Mouse (Mus musculus) intestine, postnatal 0 days (tissue): ENCODE results near the gene Rassf5. TPM values are rescaled to one million over a fixed set of nuclear protein-coding genes. Genes with fewer than 3 reads are reported as not detected.

Experiments
- ATAC-seq: fragments of 200-750 bp; cut with Nextera tagmentation; 2 replicates; pipeline ENCODE4 v1.8.0; 2017; ENCODE audit warnings: mild to moderate bottlenecking, moderate TSS enrichment, moderate library complexity
- H3K27ac ChIP-seq: fragments of 300-500 bp; sonication (generic); 2 replicates; pipeline ENCODE4 v1.5.1; 2014; ENCODE audit warnings: mild to moderate bottlenecking, low read depth, low read length, moderate library complexity
- H3K27me3 ChIP-seq: fragments of 300-500 bp; sonication (generic); replicated peaks from 2 replicates; pipeline ENCODE4 v1.6.1; 2014; ENCODE audit warnings: low read length, mixed read lengths; ENCODE audit not compliant: control insufficient read depth, insufficient read depth
- H3K36me3 ChIP-seq: fragments of 300-500 bp; sonication (generic); 2 replicates; pipeline ENCODE4 v1.6.1; 2014; ENCODE audit warnings: mild to moderate bottlenecking, moderate library complexity; ENCODE audit not compliant: control insufficient read depth, insufficient read depth
- H3K4me1 ChIP-seq: fragments of 300-500 bp; sonication (generic); replicated peaks from 2 replicates; pipeline ENCODE4 v1.6.1; 2014; ENCODE audit warnings: antibody characterized with exemption, low read length, mixed read lengths; ENCODE audit not compliant: control insufficient read depth, insufficient read depth
- H3K4me2 ChIP-seq: fragments of 300-500 bp; sonication (generic); replicated peaks from 2 replicates; pipeline ENCODE4 v1.6.1; 2014; ENCODE audit warnings: low read depth, mild to moderate bottlenecking, moderate library complexity
- H3K4me3 ChIP-seq: fragments of 300-500 bp; sonication (generic); 2 replicates; pipeline ENCODE4 v1.5.1; 2014; ENCODE audit warnings: low read depth, low read length
- H3K9ac ChIP-seq: fragments of 300-500 bp; sonication (generic); 2 replicates; pipeline ENCODE4 v1.6.1; 2014; ENCODE audit warnings: mild to moderate bottlenecking, low read depth, low read length
- H3K9me3 ChIP-seq: fragments of 300-500 bp; sonication (generic); 2 replicates; pipeline ENCODE4 v1.6.1; 2016; ENCODE audit warnings: mixed run types; ENCODE audit not compliant: control insufficient read depth
- CTCF ChIP-seq: sonication (generic); IDR thresholded peaks from 2 replicates; pipeline ENCODE4 v1.5.1; 2016; ENCODE audit warnings: low read depth, mild to moderate bottlenecking, control low read depth, antibody characterized with exemption, moderate library complexity
- WGBS: fragments of 180-500 bp; shearing (Covaris S2); extraction: QIAGEN DNeasy Blood & Tissue Kit; methylation state at CpG from one replicate; pipeline ENCODE4 v1.1.7; 2014; 5-methylcytosine and 5-hydroxymethylcytosine counted together
- polyA plus RNA-seq: library from polyadenylated mRNA; unstranded; fragments of >200 nt; fragmentation: Nextera tagmentation; extraction: Ambion mirVana; gene quantifications from 2 replicates; pipeline ENCODE4 v1.2.1, GENCODE M21; 2015

Rassf5 gene
- polyA plus RNA-seq, 1 experiment from 2014 or later: 6.4 TPM

- TF ChIP-seq CTCF: no peak
- H3K9ac ChIP-seq: no peak overlapping the region
These were observed 23.1 kb downstream of the Rassf5 start for GRCm38 (mm10) chr1:131221822-131222590.

GRCm38 (mm10) chr1:131218933-131219332 lies 26.1 kb downstream of the Rassf5 start:
- Histone ChIP-seq H3K4me3 (no peak overlapping the region), H3K36me3 (no peaks in the 10 kb centered on the region), H3K4me2 (no peak overlapping the region), H3K4me1 (no peaks in the 10 kb centered on the region), H3K27me3 (no peaks in the 10 kb centered on the region), H3K9me3 (no peaks in the 10 kb centered on the region), H3K9ac (no peak overlapping the region), H3K27ac (no peak overlapping the region)
- TF ChIP-seq CTCF: no peak
- no peak for ATAC-seq
- WGBS: 84% methylated on average over 11 of the region's 11 CpGs

More at GRCm38 (mm10) chr1:131221822-131222590, 23.1 kb downstream of the Rassf5 start:
- no peaks in the 10 kb centered on the region for H3K9me3 ChIP-seq
- H3K4me2 ChIP-seq: no peak overlapping the region
- ATAC-seq: no peak
- H3K36me3 ChIP-seq: no peaks in the 10 kb centered on the region
- no peaks in the 10 kb centered on the region for H3K4me1 ChIP-seq
- no peaks in the 10 kb centered on the region for H3K27me3 ChIP-seq
- WGBS: 69% methylated on average over 13 of the region's 13 CpGs
- no peak overlapping the region for H3K4me3 ChIP-seq
- H3K27ac ChIP-seq: no peak overlapping the region

GRCm38 (mm10) chr1:131213361-131213760 lies 31.7 kb downstream of the Rassf5 start:
- Histone ChIP-seq H3K4me3 (no peak overlapping the region), H3K36me3 (no peaks in the 10 kb centered on the region), H3K27me3 (no peaks in the 10 kb centered on the region), H3K9ac (no peak overlapping the region), H3K4me2 (no peak overlapping the region), H3K27ac (no peak overlapping the region), H3K4me1 (no peaks in the 10 kb centered on the region), H3K9me3 (no peaks in the 10 kb centered on the region)
- WGBS: 72% methylated on average over 6 of the region's 6 CpGs
- TF ChIP-seq CTCF: no peak
- ATAC-seq: no peak

- WGBS: 57% methylated on average over 5 of the region's 5 CpGs
- H3K9ac ChIP-seq: no peak overlapping the region
These were observed 32.1 kb downstream of the Rassf5 start for GRCm38 (mm10) chr1:131212956-131213355.

GRCm38 (mm10) chr1:131211655-131212054 lies 33.4 kb downstream of the Rassf5 start:
- Histone ChIP-seq H3K27me3 (no peaks in the 10 kb centered on the region), H3K4me1 (no peaks in the 10 kb centered on the region), H3K9me3 (no peaks in the 10 kb centered on the region), H3K9ac (no peak overlapping the region), H3K4me3 (no peak overlapping the region), H3K4me2 (no peak overlapping the region), H3K36me3 (no peaks in the 10 kb centered on the region), H3K27ac (no peak overlapping the region)
- TF ChIP-seq CTCF: no peak
- 82% methylated on average over 1 of the region's 1 CpGs for WGBS
- no peak for ATAC-seq

More at GRCm38 (mm10) chr1:131212956-131213355, 32.1 kb downstream of the Rassf5 start:
- Histone ChIP-seq H3K4me1 (no peaks in the 10 kb centered on the region), H3K9me3 (no peaks in the 10 kb centered on the region), H3K4me3 (no peak overlapping the region), H3K27ac (no peak overlapping the region), H3K27me3 (no peaks in the 10 kb centered on the region), H3K36me3 (no peaks in the 10 kb centered on the region), H3K4me2 (no peak overlapping the region)
- TF ChIP-seq CTCF: no peak
- no peak for ATAC-seq

- Histone ChIP-seq H3K4me1 (no peaks in the 10 kb centered on the region), H3K4me3 (no peak overlapping the region), H3K4me2 (no peak overlapping the region), H3K27me3 (no peaks in the 10 kb centered on the region), H3K27ac (no peak overlapping the region), H3K36me3 (no peaks in the 10 kb centered on the region), H3K9me3 (no peaks in the 10 kb centered on the region), H3K9ac (no peak overlapping the region)
- ATAC-seq: no peak
- 63% methylated on average over 8 of the region's 8 CpGs for WGBS
- no peak for TF ChIP-seq CTCF
These were observed 35.1 kb downstream of the Rassf5 start for GRCm38 (mm10) chr1:131209971-131210426.
